Mouse (Mus musculus): ENCODE data around the gene Ddc.

The Ddc gene

GRCm38 (mm10) chr11:11845044-11845443, 52.9 kb downstream of the Ddc start:
- no peak for DNase-seq (ENCODE audit: low read depth)

GRCm38 (mm10) chr11:11844367-11844971, 53.5 kb downstream of the Ddc start:
- DNase-seq (ENCODE audit: low read depth) = peak; percentile 29

- peak; percentile 33 for DNase-seq (ENCODE audit: low read depth)
These were observed 56.4 kb downstream of the Ddc start for GRCm38 (mm10) chr11:11841590-11841989.

- DNase-seq (ENCODE audit: low read depth) = no peak
These were observed 57.2 kb downstream of the Ddc start for GRCm38 (mm10) chr11:11840746-11841145.

- no peak for DNase-seq (ENCODE audit: low read depth)
These were observed 58.1 kb downstream of the Ddc start for GRCm38 (mm10) chr11:11839874-11840273.

- peak; percentile 59 for DNase-seq (ENCODE audit: low read depth)
These were observed 60.6 kb downstream of the Ddc start for GRCm38 (mm10) chr11:11837384-11837783.

GRCm38 (mm10) chr11:11836713-11837370, 61.1 kb downstream of the Ddc start:
- peak; percentile 98 for DNase-seq (ENCODE audit: low read depth)

GRCm38 (mm10) chr11:11836262-11836661, 61.7 kb downstream of the Ddc start:
- peak; percentile 71 for DNase-seq (ENCODE audit: low read depth)

- no peak for DNase-seq (ENCODE audit: low read depth)
These were observed 62.2 kb downstream of the Ddc start for GRCm38 (mm10) chr11:11835791-11836190.

GRCm38 (mm10) chr11:11835361-11835760, 62.6 kb downstream of the Ddc start:
- peak; percentile 77 for DNase-seq (ENCODE audit: low read depth)

GRCm38 (mm10) chr11:11833100-11833499, 64.8 kb downstream of the Ddc start:
- peak; percentile 36 for DNase-seq (ENCODE audit: low read depth)

- no peak for DNase-seq (ENCODE audit: low read depth)
These were observed 65.2 kb downstream of the Ddc start for GRCm38 (mm10) chr11:11832755-11833084.

- DNase-seq (ENCODE audit: low read depth) = peak; percentile 23
These were observed 65.8 kb downstream of the Ddc start for GRCm38 (mm10) chr11:11831940-11832754.

GRCm38 (mm10) chr11:11831526-11831925, 66.4 kb downstream of the Ddc start:
- DNase-seq (ENCODE audit: low read depth) = no peak

GRCm38 (mm10) chr11:11830884-11831495, 67.0 kb downstream of the Ddc start:
- DNase-seq (ENCODE audit: low read depth) = no peak

- no peak for DNase-seq (ENCODE audit: low read depth)
These were observed 68.6 kb downstream of the Ddc start for GRCm38 (mm10) chr11:11829161-11830000.

GRCm38 (mm10) chr11:11828761-11829160, 69.2 kb downstream of the Ddc start:
- no peak for DNase-seq (ENCODE audit: low read depth)

GRCm38 (mm10) chr11:11828251-11828650, 69.7 kb downstream of the Ddc start:
- peak; percentile 15 for DNase-seq (ENCODE audit: low read depth)

- DNase-seq (ENCODE audit: low read depth) = no peak
These were observed 71.5 kb downstream of the Ddc start for GRCm38 (mm10) chr11:11826475-11826874.

GRCm38 (mm10) chr11:11825670-11826069, 72.3 kb downstream of the Ddc start:
- peak; percentile 63 for DNase-seq (ENCODE audit: low read depth)

- DNase-seq (ENCODE audit: low read depth) = no peak
These were observed 72.8 kb downstream of the Ddc start for GRCm38 (mm10) chr11:11824970-11825635.

Measured in 416B (cell line).